Mouse (Mus musculus): Measurements from ENCODE around the gene Crim1. TPM values are rescaled to one million over a fixed set of nuclear protein-coding genes. Genes with fewer than 3 reads are reported as not detected.

Crim1 gene
- polyA plus RNA-seq, 1 experiment from 2014 or later: 11.9 TPM

GRCm38 (mm10) chr17:78379730-78380245 lies 179.7 kb downstream of the Crim1 start:
- ATAC-seq (ENCODE audit: low FRiP score, low TSS enrichment) (no peak), DNase-seq (no peak)
- Histone ChIP-seq H3K4me2 (ENCODE audit: low read length) (no peak overlapping the region), H3K4me3 (replicated peaks; ENCODE audit: low read depth, low read length) (no peak overlapping the region), H3K27ac (replicated peaks; ENCODE audit: low read depth, low read length) (no peak overlapping the region), H3K36me3 (ENCODE audit: control insufficient read depth, insufficient read depth, low read length) (peaks cover 9% of the 10 kb centered on the region; the same call in 1 of the 2 replicates), H3K4me1 (ENCODE audit: control insufficient read depth, insufficient read depth, low read length) (no peaks in the 10 kb centered on the region), H3K9me3 (ENCODE audit: control insufficient read depth, low read length) (no peaks in the 10 kb centered on the region), H3K27me3 (ENCODE audit: control insufficient read depth, insufficient read depth, low read length) (no peaks in the 10 kb centered on the region), H3K9ac (replicated peaks; ENCODE audit: low read length) (no peak overlapping the region)
- 80% methylated on average over 11 of the region's 11 CpGs for WGBS

GRCm38 (mm10) chr17:78382321-78382720 lies 182.3 kb downstream of the Crim1 start:
- WGBS: 93% methylated on average over 3 of the region's 3 CpGs
- DNase-seq: no peak
- H3K4me3 ChIP-seq (replicated peaks; ENCODE audit: low read depth, low read length): no peak overlapping the region
- H3K27me3 ChIP-seq (ENCODE audit: control insufficient read depth, insufficient read depth, low read length): no peaks in the 10 kb centered on the region
- H3K9ac ChIP-seq (replicated peaks; ENCODE audit: low read length): no peak overlapping the region
- H3K4me2 ChIP-seq (ENCODE audit: low read length): no peak overlapping the region
- no peak overlapping the region for H3K27ac ChIP-seq (replicated peaks; ENCODE audit: low read depth, low read length)
- peaks cover 9% of the 10 kb centered on the region; the same call in 1 of the 2 replicates for H3K36me3 ChIP-seq (ENCODE audit: control insufficient read depth, insufficient read depth, low read length)
- no peak for ATAC-seq (ENCODE audit: low FRiP score, low TSS enrichment)
- H3K9me3 ChIP-seq (ENCODE audit: control insufficient read depth, low read length): no peaks in the 10 kb centered on the region
- H3K4me1 ChIP-seq (ENCODE audit: control insufficient read depth, insufficient read depth, low read length): no peaks in the 10 kb centered on the region

- H3K27me3 ChIP-seq (ENCODE audit: control insufficient read depth, insufficient read depth, low read length): no peaks in the 10 kb centered on the region
- ATAC-seq (ENCODE audit: low FRiP score, low TSS enrichment) (no peak), DNase-seq (no peak)
- no peak overlapping the region for H3K9ac ChIP-seq (replicated peaks; ENCODE audit: low read length)
- no peak overlapping the region for H3K27ac ChIP-seq (replicated peaks; ENCODE audit: low read depth, low read length)
- 80% methylated on average over 9 of the region's 9 CpGs for WGBS
- no peaks in the 10 kb centered on the region for H3K4me1 ChIP-seq (ENCODE audit: control insufficient read depth, insufficient read depth, low read length)
- H3K4me3 ChIP-seq (replicated peaks; ENCODE audit: low read depth, low read length): no peak overlapping the region
- H3K4me2 ChIP-seq (ENCODE audit: low read length): no peak overlapping the region
- H3K9me3 ChIP-seq (ENCODE audit: control insufficient read depth, low read length): no peaks in the 10 kb centered on the region
- no peaks in the 10 kb centered on the region for H3K36me3 ChIP-seq (ENCODE audit: control insufficient read depth, insufficient read depth, low read length)
These were observed 187.6 kb downstream of the Crim1 start for GRCm38 (mm10) chr17:78387665-78388064.

- Histone ChIP-seq H3K27me3 (ENCODE audit: control insufficient read depth, insufficient read depth, low read length) (no peaks in the 10 kb centered on the region), H3K9me3 (ENCODE audit: control insufficient read depth, low read length) (no peaks in the 10 kb centered on the region), H3K36me3 (ENCODE audit: control insufficient read depth, insufficient read depth, low read length) (no peaks in the 10 kb centered on the region), H3K4me2 (ENCODE audit: low read length) (no peak overlapping the region), H3K4me3 (replicated peaks; ENCODE audit: low read depth, low read length) (no peak overlapping the region), H3K4me1 (ENCODE audit: control insufficient read depth, insufficient read depth, low read length) (no peaks in the 10 kb centered on the region), H3K9ac (replicated peaks; ENCODE audit: low read length) (no peak overlapping the region), H3K27ac (replicated peaks; ENCODE audit: low read depth, low read length) (no peak overlapping the region)
- no peak for ATAC-seq (ENCODE audit: low FRiP score, low TSS enrichment)
- WGBS: 87% methylated on average over 9 of the region's 9 CpGs
- DNase-seq: no peak
These were observed 188.2 kb downstream of the Crim1 start for GRCm38 (mm10) chr17:78388101-78388847.

- Histone ChIP-seq H3K36me3 (ENCODE audit: control insufficient read depth, insufficient read depth, low read length) (no peaks in the 10 kb centered on the region), H3K9ac (replicated peaks; ENCODE audit: low read length) (no peak overlapping the region), H3K4me1 (ENCODE audit: control insufficient read depth, insufficient read depth, low read length) (no peaks in the 10 kb centered on the region), H3K27ac (replicated peaks; ENCODE audit: low read depth, low read length) (no peak overlapping the region), H3K9me3 (ENCODE audit: control insufficient read depth, low read length) (no peaks in the 10 kb centered on the region), H3K4me2 (ENCODE audit: low read length) (no peak overlapping the region), H3K4me3 (replicated peaks; ENCODE audit: low read depth, low read length) (no peak overlapping the region), H3K27me3 (ENCODE audit: control insufficient read depth, insufficient read depth, low read length) (no peaks in the 10 kb centered on the region)
- ATAC-seq (ENCODE audit: low FRiP score, low TSS enrichment): no peak
- DNase-seq: no peak
- WGBS: 94% methylated on average over 5 of the region's 5 CpGs
These were observed 189.5 kb downstream of the Crim1 start for GRCm38 (mm10) chr17:78389573-78389972.

GRCm38 (mm10) chr17:78392401-78393087 lies 192.5 kb downstream of the Crim1 start:
- Histone ChIP-seq H3K4me1 (ENCODE audit: control insufficient read depth, insufficient read depth, low read length) (no peaks in the 10 kb centered on the region), H3K36me3 (ENCODE audit: control insufficient read depth, insufficient read depth, low read length) (no peaks in the 10 kb centered on the region), H3K9ac (replicated peaks; ENCODE audit: low read length) (no peak overlapping the region), H3K9me3 (ENCODE audit: control insufficient read depth, low read length) (no peaks in the 10 kb centered on the region), H3K4me3 (replicated peaks; ENCODE audit: low read depth, low read length) (no peak overlapping the region), H3K4me2 (ENCODE audit: low read length) (no peak overlapping the region), H3K27me3 (ENCODE audit: control insufficient read depth, insufficient read depth, low read length) (no peaks in the 10 kb centered on the region), H3K27ac (replicated peaks; ENCODE audit: low read depth, low read length) (no peak overlapping the region)
- no peak for DNase-seq
- 87% methylated on average over 9 of the region's 9 CpGs for WGBS
- ATAC-seq (ENCODE audit: low FRiP score, low TSS enrichment): no peak

DNA sequence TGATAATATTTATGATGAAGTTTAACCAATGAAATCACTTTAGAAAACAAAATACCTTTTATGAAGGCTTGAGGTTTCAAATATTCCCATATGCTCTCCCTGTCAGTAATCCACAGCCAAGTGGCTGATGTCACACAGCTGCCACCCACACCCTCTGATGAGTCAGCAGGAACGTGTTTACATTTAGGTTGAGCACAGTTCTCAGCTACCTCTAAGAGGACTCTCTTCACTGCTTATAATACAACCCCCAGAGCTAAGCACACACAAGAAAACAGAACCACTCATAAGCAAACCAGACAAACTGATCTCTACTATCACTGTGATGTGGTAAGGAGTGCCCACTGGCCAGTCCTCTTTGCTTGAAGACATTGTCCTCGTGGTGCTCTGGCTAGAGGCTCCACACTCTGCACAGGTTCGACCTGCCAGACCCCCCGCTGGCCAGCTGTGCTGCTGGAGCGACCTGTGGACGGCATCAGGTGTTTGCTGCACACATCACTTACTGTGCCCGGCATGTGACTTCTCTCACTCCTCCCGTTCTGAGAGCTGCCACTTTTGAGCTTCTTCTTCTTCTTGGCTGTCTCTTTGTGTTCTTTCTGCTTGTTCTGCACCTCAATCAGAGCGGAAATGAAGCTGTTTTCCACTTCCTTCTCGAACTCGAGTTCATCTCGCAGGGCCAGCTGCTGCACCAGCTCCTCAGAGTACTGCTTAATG lies 200.2 kb downstream of the Crim1 start:
- Histone ChIP-seq H3K4me1 (ENCODE audit: control insufficient read depth, insufficient read depth, low read length) (no peaks in the 10 kb centered on the region), H3K36me3 (ENCODE audit: control insufficient read depth, insufficient read depth, low read length) (peaks cover 15% of the 10 kb centered on the region; the same call in 1 of the 2 replicates), H3K27ac (replicated peaks; ENCODE audit: low read depth, low read length) (no peak overlapping the region), H3K9ac (replicated peaks; ENCODE audit: low read length) (no peak overlapping the region), H3K27me3 (ENCODE audit: control insufficient read depth, insufficient read depth, low read length) (no peaks in the 10 kb centered on the region), H3K9me3 (ENCODE audit: control insufficient read depth, low read length) (no peaks in the 10 kb centered on the region), H3K4me2 (ENCODE audit: low read length) (no peak overlapping the region), H3K4me3 (replicated peaks; ENCODE audit: low read depth, low read length) (no peak overlapping the region)
- 88% methylated on average over 12 of the region's 12 CpGs for WGBS
- ATAC-seq (ENCODE audit: low FRiP score, low TSS enrichment) (no peak), DNase-seq (no peak)

DNA sequence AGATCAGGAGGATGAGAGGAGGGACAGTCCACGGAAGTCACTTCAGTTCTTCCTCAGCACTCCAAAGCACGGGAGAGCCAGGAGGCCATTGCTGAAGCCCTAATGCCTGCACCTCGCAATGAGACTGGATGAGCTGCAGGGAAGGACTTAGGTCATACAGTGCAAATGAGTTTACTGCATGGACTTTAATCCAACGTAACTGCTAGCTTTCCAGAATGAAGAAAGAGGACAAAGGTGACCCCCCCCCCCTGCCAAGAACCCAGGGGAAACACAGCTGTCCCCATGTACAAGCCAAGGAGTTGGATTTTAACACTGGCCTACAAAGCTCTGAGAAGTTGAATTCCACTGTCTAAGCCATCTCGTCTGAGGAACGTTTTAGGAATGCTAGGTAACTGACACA lies 201.3 kb downstream of the Crim1 start:
- Histone ChIP-seq H3K4me3 (replicated peaks; ENCODE audit: low read depth, low read length) (no peak overlapping the region), H3K36me3 (ENCODE audit: control insufficient read depth, insufficient read depth, low read length) (peaks cover 15% of the 10 kb centered on the region; the same call in 1 of the 2 replicates), H3K27me3 (ENCODE audit: control insufficient read depth, insufficient read depth, low read length) (no peaks in the 10 kb centered on the region), H3K27ac (replicated peaks; ENCODE audit: low read depth, low read length) (no peak overlapping the region), H3K9ac (replicated peaks; ENCODE audit: low read length) (no peak overlapping the region), H3K4me2 (ENCODE audit: low read length) (no peak overlapping the region), H3K4me1 (ENCODE audit: control insufficient read depth, insufficient read depth, low read length) (no peaks in the 10 kb centered on the region), H3K9me3 (ENCODE audit: control insufficient read depth, low read length) (no peaks in the 10 kb centered on the region)
- ATAC-seq (ENCODE audit: low FRiP score, low TSS enrichment) (no peak), DNase-seq (no peak)
- WGBS: 61% methylated on average over 6 of the region's 6 CpGs

All from midbrain, embryonic 14.5 days (tissue).